Mouse (Mus musculus) E14TG2a.4 (cell line): Measurements from ENCODE around the gene Mrps34.
A peak's percentile ranks its signal among the peaks of the same experiment; 100 is the strongest.

Source experiments
- H3K27me3 ChIP-seq: 2 replicates; pipeline ENCODE4 v1.6.1; 2014; ENCODE audit warnings: low read length, control low read depth; ENCODE audit not compliant: insufficient read depth
- H3K36me3 ChIP-seq: 2 replicates; pipeline ENCODE4 v1.6.1; 2014; ENCODE audit warnings: low read length, control low read depth; ENCODE audit not compliant: insufficient read depth
- H3K4me1 ChIP-seq: replicated peaks from 2 replicates; pipeline ENCODE4 v1.6.1; 2014; ENCODE audit warnings: low read depth, low read length, control low read depth
- H3K4me3 ChIP-seq: replicated peaks from 2 replicates; pipeline ENCODE4 v1.5.1; 2014; ENCODE audit warnings: mild to moderate bottlenecking, low read length
- H3K9me3 ChIP-seq: 2 replicates; pipeline ENCODE4 v1.6.1; 2014; ENCODE audit warnings: low read length, control low read depth
- CTCF ChIP-seq: conservative IDR thresholded peaks from 2 replicates; pipeline ENCODE4 v1.5.1; 2014; ENCODE audit warnings: low read length
- NANOG ChIP-seq: IDR thresholded peaks from 2 replicates; pipeline ENCODE4 v1.6.1; 2014; ENCODE audit warnings: borderline replicate concordance, low read length, mixed read lengths
- POU5F1 ChIP-seq: IDR thresholded peaks from 2 replicates; pipeline ENCODE4 v1.6.1; 2014; ENCODE audit warnings: low read length, borderline replicate concordance

The Mrps34 gene

DNA sequence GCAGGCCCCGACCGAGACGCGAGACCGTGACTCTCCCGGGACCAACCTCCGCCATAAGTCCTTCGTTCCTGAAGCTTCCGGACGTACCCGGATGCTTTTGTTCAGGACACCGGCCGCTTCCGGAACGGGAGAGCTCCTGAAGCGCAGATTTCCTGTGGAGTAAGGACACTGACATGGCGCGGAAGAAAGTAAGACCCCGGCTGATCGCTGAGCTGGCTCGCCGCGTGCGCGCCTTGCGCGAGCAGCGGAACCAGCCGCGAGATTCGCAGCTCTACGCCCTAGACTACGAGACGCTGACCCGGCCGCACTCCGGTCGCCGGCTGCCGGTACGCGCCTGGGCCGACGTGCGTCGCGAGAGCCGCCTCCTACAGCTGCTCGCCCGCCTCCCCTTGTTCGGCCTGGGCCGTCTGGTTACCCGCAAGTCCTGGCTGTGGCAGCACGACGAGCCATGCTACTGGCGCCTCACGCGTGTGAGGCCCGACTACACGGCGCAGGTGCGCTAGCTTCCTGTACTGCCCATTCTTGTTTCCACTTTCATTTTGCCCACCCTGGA lies at the start of gene Mrps34, which contains the start of gene Eme2:
Gene Mrps34, plus strand, starts transcription at position 122 of the 553 bp plus-strand sequence.
Gene Eme2, minus strand, starts transcription at position 93 of the 553 bp plus-strand sequence.
- Histone ChIP-seq H3K9me3 (no peaks in the 10 kb centered on the region), H3K4me3 (peak within 1 kb of the TSS; percentile 94), H3K36me3 (peaks cover 82% of the 10 kb centered on the region), H3K4me1 (peaks cover 74% of the 10 kb centered on the region), H3K27me3 (no peaks in the 10 kb centered on the region)
- no peak for TF ChIP-seq NANOG
- TF ChIP-seq POU5F1, result no peak
- TF ChIP-seq CTCF, result no peak

DNA sequence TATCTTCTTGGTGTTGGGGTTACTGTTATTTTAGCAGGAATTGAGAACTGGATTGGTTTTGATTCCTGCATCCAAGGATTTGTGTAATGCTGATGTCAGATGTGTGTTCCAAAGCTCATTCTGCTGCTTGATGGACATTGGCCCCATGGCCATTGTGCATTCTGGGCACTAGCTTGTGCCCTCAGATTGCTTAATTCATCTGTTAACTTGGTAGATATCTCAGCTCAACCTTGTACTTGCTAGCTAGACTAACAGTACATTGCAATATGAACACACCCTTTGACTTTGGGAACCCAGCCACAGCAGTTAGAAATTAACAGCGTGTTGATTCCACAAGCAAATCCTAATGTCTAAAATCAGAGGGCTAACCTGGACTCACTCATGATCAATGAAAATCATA lies 47.5 kb upstream of the Mrps34 start:
- TF ChIP-seq POU5F1 (no peak), NANOG (no peak), CTCF (no peak)
- Histone ChIP-seq H3K36me3 (peaks cover 8% of the 10 kb centered on the region), H3K9me3 (no peaks in the 10 kb centered on the region), H3K4me1 (peaks cover 36% of the 10 kb centered on the region), H3K27me3 (peaks cover 13% of the 10 kb centered on the region), H3K4me3 (no peak overlapping the region)

GRCm38 (mm10) chr17:24848600-24849031 lies 46.3 kb upstream of the Mrps34 start:
- H3K9me3 ChIP-seq, result no peaks in the 10 kb centered on the region
- peaks cover 36% of the 10 kb centered on the region for H3K4me1 ChIP-seq
- peaks cover 18% of the 10 kb centered on the region for H3K36me3 ChIP-seq
- peaks cover 13% of the 10 kb centered on the region for H3K27me3 ChIP-seq
- no peak for TF ChIP-seq POU5F1
- no peak for TF ChIP-seq NANOG
- no peak for TF ChIP-seq CTCF
- peak overlapping the region; percentile 98 for H3K4me3 ChIP-seq

GRCm38 (mm10) chr17:24849733-24850064 lies 45.2 kb upstream of the Mrps34 start:
- H3K4me3 ChIP-seq, result peak overlapping the region; percentile 98
- TF ChIP-seq NANOG, result no peak
- no peak for TF ChIP-seq POU5F1
- no peak for TF ChIP-seq CTCF
- peaks cover 29% of the 10 kb centered on the region for H3K4me1 ChIP-seq
- H3K36me3 ChIP-seq, result peaks cover 24% of the 10 kb centered on the region
- no peaks in the 10 kb centered on the region for H3K9me3 ChIP-seq
- peaks cover 10% of the 10 kb centered on the region for H3K27me3 ChIP-seq

GRCm38 (mm10) chr17:24850065-24850772 lies 44.7 kb upstream of the Mrps34 start, which contains the start of gene Fahd1:
Gene Fahd1 (minus strand): TSS chr17:24850364.
- Histone ChIP-seq H3K9me3 (no peaks in the 10 kb centered on the region), H3K4me3 (peak within 1 kb of the TSS; percentile 98), H3K4me1 (peaks cover 23% of the 10 kb centered on the region), H3K27me3 (peaks cover 10% of the 10 kb centered on the region), H3K36me3 (peaks cover 26% of the 10 kb centered on the region)
- no peak for TF ChIP-seq CTCF
- no peak for TF ChIP-seq NANOG

DNA sequence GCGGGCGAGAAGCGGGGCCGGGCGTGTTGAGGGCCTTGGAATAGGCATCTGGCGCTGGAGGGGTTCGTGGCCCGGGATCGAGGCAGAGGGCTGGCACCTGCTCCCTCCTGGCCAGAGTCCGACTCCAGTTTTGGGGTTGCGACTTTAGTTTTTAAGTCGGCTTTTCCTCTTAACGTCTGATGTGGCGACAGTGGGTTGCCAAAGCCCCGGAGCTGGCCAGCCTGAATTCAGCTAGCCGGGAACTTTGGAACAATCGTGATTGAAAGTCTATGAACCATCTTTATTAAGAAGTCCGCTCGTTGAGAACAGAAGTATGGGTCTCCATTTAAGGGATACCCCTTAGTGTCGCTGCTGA lies 44.2 kb upstream of the Mrps34 start:
- Histone ChIP-seq H3K4me1 (peaks cover 21% of the 10 kb centered on the region), H3K36me3 (peaks cover 32% of the 10 kb centered on the region), H3K27me3 (peaks cover 10% of the 10 kb centered on the region), H3K9me3 (no peaks in the 10 kb centered on the region), H3K4me3 (peak overlapping the region; percentile 98)
- TF ChIP-seq CTCF, result no peak
- no peak for TF ChIP-seq NANOG
- no peak for TF ChIP-seq POU5F1

DNA sequence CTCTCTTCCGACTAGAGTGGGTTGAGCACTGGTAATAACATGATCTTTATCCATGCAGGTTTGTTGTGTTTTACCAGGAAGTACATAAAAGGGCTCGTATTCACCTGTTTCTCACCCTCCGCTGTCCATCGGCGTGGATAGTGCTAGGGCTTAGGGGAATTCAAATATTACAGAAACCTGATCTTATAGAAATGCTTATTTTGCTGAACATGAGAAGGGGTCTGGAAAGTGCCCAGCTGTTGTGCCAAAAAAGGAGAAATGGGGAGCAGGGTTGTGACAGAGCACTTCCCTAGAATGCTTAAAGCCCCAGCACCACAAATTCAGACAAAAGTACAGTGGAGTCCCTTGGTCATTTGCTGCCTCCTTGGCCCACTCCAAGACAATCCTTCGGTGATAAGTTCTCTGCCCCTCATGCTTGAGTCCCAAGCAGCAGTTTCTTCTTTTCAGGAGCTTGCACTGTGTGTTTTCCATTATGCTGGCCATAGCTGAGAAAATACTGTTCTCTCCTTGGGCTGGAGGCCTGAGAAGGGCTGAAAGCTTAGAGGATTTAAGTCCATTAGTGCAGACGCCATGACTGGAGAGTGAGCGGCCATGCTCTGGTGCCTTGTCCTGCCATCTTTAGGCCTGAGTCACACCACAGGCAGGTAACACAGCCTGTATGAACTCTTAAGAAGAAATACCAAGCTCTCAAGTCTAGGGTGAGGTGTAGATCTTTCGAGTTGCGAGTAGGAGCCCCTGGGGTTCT lies 43.4 kb upstream of the Mrps34 start:
- Histone ChIP-seq H3K4me1 (peaks cover 25% of the 10 kb centered on the region), H3K27me3 (peaks cover 10% of the 10 kb centered on the region), H3K4me3 (peak overlapping the region; percentile 98), H3K9me3 (no peaks in the 10 kb centered on the region), H3K36me3 (peaks cover 40% of the 10 kb centered on the region)
- TF ChIP-seq POU5F1 (no peak), NANOG (no peak), CTCF (no peak)

GRCm38 (mm10) chr17:24855838-24856464 lies 39.0 kb upstream of the Mrps34 start:
- peaks cover 61% of the 10 kb centered on the region for H3K36me3 ChIP-seq
- H3K4me3 ChIP-seq, result no peak overlapping the region
- TF ChIP-seq CTCF (no peak), POU5F1 (no peak), NANOG (no peak)
- H3K4me1 ChIP-seq, result peaks cover 32% of the 10 kb centered on the region
- H3K27me3 ChIP-seq, result peaks cover 9% of the 10 kb centered on the region
- no peaks in the 10 kb centered on the region for H3K9me3 ChIP-seq
